Mouse (Mus musculus) embryonic fibroblast, embryonic 13.5 days (primary cell): ENCODE measurements around the gene 1700057G04Rik.

Source experiments
- CTCF ChIP-seq: IDR thresholded peaks from 2 replicates; pipeline ENCODE4 v1.5.1; 2011; ENCODE audit warnings: mild to moderate bottlenecking, control low read depth, low read length, moderate library complexity, borderline replicate concordance; ENCODE audit not compliant: insufficient read depth
- POLR2A ChIP-seq: IDR thresholded peaks from 2 replicates; pipeline ENCODE4 v1.6.1; 2011; ENCODE audit warnings: low read depth, mild to moderate bottlenecking, control low read depth, low read length, moderate library complexity

GRCm38 (mm10) chr9:92331383-92331782 lies 22.2 kb downstream of the 1700057G04Rik start:
- no peak for TF ChIP-seq POLR2A
- no peak for TF ChIP-seq CTCF
